Mouse (Mus musculus): ENCODE results near the gene Tada1. TPM values are rescaled to one million over a fixed set of nuclear protein-coding genes. Genes with fewer than 3 reads are reported as not detected.

The Tada1 gene
- total and polyA plus RNA-seq, 2 experiments from 2014 or later, result 66.3 to 82.0 TPM

- ATAC-seq, result no peak
- WGBS, result 96% methylated on average over 1 of the region's 1 CpGs
- Histone ChIP-seq H3K27ac (ENCODE audit: low read depth, low read length) (no peak overlapping the region), H3K4me1 (ENCODE audit: insufficient read depth) (peaks cover 12% of the 10 kb centered on the region), H3K4me2 (ENCODE audit: low read depth) (no peak overlapping the region), H3K9me3 (ENCODE audit: low read length) (no peaks in the 10 kb centered on the region), H3K36me3 (ENCODE audit: insufficient read depth) (peaks cover 14% of the 10 kb centered on the region), H3K9ac (no peak overlapping the region), H3K27me3 (ENCODE audit: insufficient read depth, low read length) (no peaks in the 10 kb centered on the region), H3K4me3 (ENCODE audit: low read depth, low read length) (no peak overlapping the region)
- no peak for TF ChIP-seq CTCF (IDR thresholded peaks at IDR 0.05; ENCODE audit: low read depth)
- DNase-seq, result no peak
These were observed 32.6 kb downstream of the Tada1 start for GRCm38 (mm10) chr1:166411541-166411940.

- TF ChIP-seq CTCF (IDR thresholded peaks at IDR 0.05; ENCODE audit: low read depth), result no peak
- no peak overlapping the region for H3K4me3 ChIP-seq (ENCODE audit: low read depth, low read length)
- DNase-seq (no peak), ATAC-seq (no peak)
- peaks cover 9% of the 10 kb centered on the region for H3K36me3 ChIP-seq (ENCODE audit: insufficient read depth)
- no peaks in the 10 kb centered on the region for H3K27me3 ChIP-seq (ENCODE audit: insufficient read depth, low read length)
- H3K27ac ChIP-seq (ENCODE audit: low read depth, low read length), result no peak overlapping the region
- H3K9ac ChIP-seq, result no peak overlapping the region
- no peak overlapping the region for H3K4me2 ChIP-seq (ENCODE audit: low read depth)
- H3K9me3 ChIP-seq (ENCODE audit: low read length), result no peaks in the 10 kb centered on the region
- 87% methylated on average over 3 of the region's 3 CpGs for WGBS
- peaks cover 12% of the 10 kb centered on the region for H3K4me1 ChIP-seq (ENCODE audit: insufficient read depth)
These were observed 33.4 kb downstream of the Tada1 start for GRCm38 (mm10) chr1:166412266-166412665.

GRCm38 (mm10) chr1:166429053-166429452, 50.2 kb downstream of the Tada1 start:
- peak; percentile 76 for TF ChIP-seq CTCF (IDR thresholded peaks at IDR 0.05; ENCODE audit: low read depth)
- peak; percentile 78 for DNase-seq
- ATAC-seq, result peak; percentile 87
- no peak overlapping the region for H3K4me2 ChIP-seq (ENCODE audit: low read depth)
- H3K4me3 ChIP-seq (ENCODE audit: low read depth, low read length), result no peak overlapping the region
- no peaks in the 10 kb centered on the region for H3K36me3 ChIP-seq (ENCODE audit: insufficient read depth)
- H3K4me1 ChIP-seq (ENCODE audit: insufficient read depth), result no peaks in the 10 kb centered on the region
- no peaks in the 10 kb centered on the region for H3K27me3 ChIP-seq (ENCODE audit: insufficient read depth, low read length)
- H3K27ac ChIP-seq (ENCODE audit: low read depth, low read length), result no peak overlapping the region
- H3K9me3 ChIP-seq (ENCODE audit: low read length), result no peaks in the 10 kb centered on the region
- H3K9ac ChIP-seq, result no peak overlapping the region
- WGBS, result 55% methylated on average over 3 of the region's 3 CpGs

GRCm38 (mm10) chr1:166429809-166430431, 51.0 kb downstream of the Tada1 start:
- 50% methylated on average over 10 of the region's 10 CpGs for WGBS
- H3K36me3 ChIP-seq (ENCODE audit: insufficient read depth), result no peaks in the 10 kb centered on the region
- H3K27me3 ChIP-seq (ENCODE audit: insufficient read depth, low read length), result no peaks in the 10 kb centered on the region
- H3K27ac ChIP-seq (ENCODE audit: low read depth, low read length), result no peak overlapping the region
- no peak for TF ChIP-seq CTCF (IDR thresholded peaks at IDR 0.05; ENCODE audit: low read depth)
- no peaks in the 10 kb centered on the region for H3K4me1 ChIP-seq (ENCODE audit: insufficient read depth)
- ATAC-seq (0 out of 2 replicates have a peak, but pooled peaks have one; percentile 2), DNase-seq (peak; percentile 26)
- peak overlapping the region; percentile 37; the same call in 1 of the 2 replicates for H3K9ac ChIP-seq
- no peaks in the 10 kb centered on the region for H3K9me3 ChIP-seq (ENCODE audit: low read length)
- 0 out of 2 replicates have a peak overlapping the region, but pooled peaks have one; percentile 2 for H3K4me3 ChIP-seq (ENCODE audit: low read depth, low read length)
- 0 out of 2 replicates have a peak overlapping the region, but pooled peaks have one; percentile 17 for H3K4me2 ChIP-seq (ENCODE audit: low read depth)

- 64% methylated on average over 6 of the region's 6 CpGs for WGBS
- no peaks in the 10 kb centered on the region for H3K9me3 ChIP-seq (ENCODE audit: low read length)
- DNase-seq (no peak), ATAC-seq (no peak)
- H3K4me3 ChIP-seq (ENCODE audit: low read depth, low read length), result no peak overlapping the region
- H3K4me2 ChIP-seq (ENCODE audit: low read depth), result no peak overlapping the region
- H3K36me3 ChIP-seq (ENCODE audit: insufficient read depth), result no peaks in the 10 kb centered on the region
- no peak for TF ChIP-seq CTCF (IDR thresholded peaks at IDR 0.05; ENCODE audit: low read depth)
- H3K4me1 ChIP-seq (ENCODE audit: insufficient read depth), result no peaks in the 10 kb centered on the region
- H3K9ac ChIP-seq, result no peak overlapping the region
- H3K27me3 ChIP-seq (ENCODE audit: insufficient read depth, low read length), result no peaks in the 10 kb centered on the region
- H3K27ac ChIP-seq (ENCODE audit: low read depth, low read length), result no peak overlapping the region
These were observed 60.5 kb downstream of the Tada1 start for GRCm38 (mm10) chr1:166439426-166439825.

- no peak overlapping the region for H3K9ac ChIP-seq
- no peak overlapping the region for H3K4me2 ChIP-seq (ENCODE audit: low read depth)
- no peaks in the 10 kb centered on the region for H3K36me3 ChIP-seq (ENCODE audit: insufficient read depth)
- TF ChIP-seq CTCF (IDR thresholded peaks at IDR 0.05; ENCODE audit: low read depth), result no peak
- H3K27ac ChIP-seq (ENCODE audit: low read depth, low read length), result no peak overlapping the region
- H3K4me1 ChIP-seq (ENCODE audit: insufficient read depth), result no peaks in the 10 kb centered on the region
- 97% methylated on average over 3 of the region's 3 CpGs for WGBS
- no peaks in the 10 kb centered on the region for H3K9me3 ChIP-seq (ENCODE audit: low read length)
- ATAC-seq, result no peak
- H3K27me3 ChIP-seq (ENCODE audit: insufficient read depth, low read length), result no peaks in the 10 kb centered on the region
- no peak for DNase-seq
- no peak overlapping the region for H3K4me3 ChIP-seq (ENCODE audit: low read depth, low read length)
These were observed 63.1 kb downstream of the Tada1 start for GRCm38 (mm10) chr1:166441992-166442391.

Other genes with a start within 250 kb of the Tada1 start
- 0.14 TPM in 1 of 2 replicates, not detected in the other for gene Gpa33, start 248.9 kb upstream of the Tada1 start, total RNA-seq (2014; rRNA removed)
- gene Gpa33, start 248.9 kb upstream of the Tada1 start, polyA plus RNA-seq (2015; fragmentation: Nextera tagmentation; extraction: Ambion mirVana), result 0.23 TPM in 1 of 2 replicates, not detected in the other
- 0.10 TPM in 1 of 2 replicates, not detected in the other for gene Mael, start 140.3 kb upstream of the Tada1 start, total RNA-seq (2014; rRNA removed)
- not detected in 2 replicates for gene Mael, start 140.3 kb upstream of the Tada1 start, polyA plus RNA-seq (2015; fragmentation: Nextera tagmentation; extraction: Ambion mirVana)
- 24.4 and 38.1 TPM in 2 replicates for gene Ildr2, start 125.0 kb upstream of the Tada1 start, total RNA-seq (2014; rRNA removed)
- 3.2 and 6.4 TPM in 2 replicates for gene Ildr2, start 125.0 kb upstream of the Tada1 start, polyA plus RNA-seq (2015; fragmentation: Nextera tagmentation; extraction: Ambion mirVana)
- 80.0 and 92.6 TPM in 2 replicates for gene Pogk, start 30.8 kb downstream of the Tada1 start, total RNA-seq (2014; rRNA removed)
- gene Pogk, start 30.8 kb downstream of the Tada1 start, polyA plus RNA-seq (2015; fragmentation: Nextera tagmentation; extraction: Ambion mirVana), result 18.4 and 22.6 TPM in 2 replicates
- gene Gm4846, start 118.5 kb downstream of the Tada1 start, total RNA-seq (2014; rRNA removed), result not detected in 2 replicates
- gene Gm4846, start 118.5 kb downstream of the Tada1 start, polyA plus RNA-seq (2015; fragmentation: Nextera tagmentation; extraction: Ambion mirVana), result not detected in 2 replicates

Measured in forebrain, postnatal 0 days (tissue).